Mouse (Mus musculus): ENCODE results near the gene Fshb. TPM values are rescaled to one million over a fixed set of nuclear protein-coding genes. Genes with fewer than 3 reads are reported as not detected.

Fshb gene
- polyA plus RNA-seq (2014; fragmentation: Illumina TruSeq; extraction: RNeasy Lipid Tissue Mini Kit (QIAGEN cat#74804); ENCODE audit: low read depth, low replicate concordance), result not detected

DNA sequence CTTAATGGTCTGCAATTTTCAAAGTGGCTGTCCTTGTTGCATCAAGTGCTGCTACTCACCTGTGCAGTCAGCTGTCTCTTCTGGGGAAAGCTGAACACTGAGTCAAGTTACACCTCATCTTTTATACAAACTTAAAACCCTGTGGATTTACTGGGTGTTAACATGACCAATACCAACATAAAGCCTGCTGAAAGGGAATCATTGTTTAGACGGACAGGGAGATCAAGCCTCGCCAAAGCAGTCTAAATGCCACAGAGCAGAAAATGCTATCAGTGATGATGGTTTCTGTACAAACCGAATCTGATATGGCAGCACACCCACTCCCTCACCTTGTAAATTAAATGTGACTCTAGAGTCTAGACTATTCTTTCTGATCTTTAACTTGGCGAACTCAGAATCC, at the start of gene Fshb:
Gene Fshb (minus strand): TSS at position 101 of the 400 bp plus-strand sequence.

Other genes starting within 250 kb of the Fshb start
- gene Arl14ep, start 85.2 kb downstream of the Fshb start, polyA plus RNA-seq (2014; fragmentation: Illumina TruSeq; extraction: RNeasy Lipid Tissue Mini Kit (QIAGEN cat#74804); ENCODE audit: low read depth, low replicate concordance), result 45.1 TPM
- 0.41 TPM for gene Kcna4, start 231.0 kb upstream of the Fshb start, polyA plus RNA-seq (2014; fragmentation: Illumina TruSeq; extraction: RNeasy Lipid Tissue Mini Kit (QIAGEN cat#74804); ENCODE audit: low read depth, low replicate concordance)